Mouse (Mus musculus) heart, embryonic 12.5 days (tissue): ENCODE measurements at regions not wholly inside any gene's neighbourhood (a gene's known extent, or its start where the extent isn't known, plus 50 kb on each side); places are given as distances from the start of the nearest gene placed in this dataset.

Experiments used
- ATAC-seq: fragments of 200-750 bp; cut with Nextera tagmentation; 2 replicates; pipeline ENCODE4 v1.8.0; 2017; ENCODE audit warnings: moderate TSS enrichment, moderate library complexity; ENCODE audit not compliant: insufficient number of reproducible peaks, low FRiP score
- H3K27ac ChIP-seq: fragments of 300-500 bp; sonication (generic); 2 replicates; pipeline ENCODE4 v1.5.1; 2016; ENCODE audit warnings: mild to moderate bottlenecking, moderate library complexity; ENCODE audit not compliant: poor library complexity, severe bottlenecking
- H3K27me3 ChIP-seq: fragments of 300-500 bp; sonication (generic); replicated peaks from 2 replicates; pipeline ENCODE4 v1.6.1; 2016; ENCODE audit warnings: mild to moderate bottlenecking, moderate library complexity
- H3K36me3 ChIP-seq: fragments of 300-500 bp; sonication (generic); 2 replicates; pipeline ENCODE4 v1.6.1; 2016; ENCODE audit warnings: mild to moderate bottlenecking, moderate library complexity
- H3K4me1 ChIP-seq: fragments of 300-500 bp; sonication (generic); replicated peaks from 2 replicates; pipeline ENCODE4 v1.6.1; 2016; ENCODE audit warnings: mild to moderate bottlenecking
- H3K4me2 ChIP-seq: fragments of 300-500 bp; sonication (generic); 2 replicates; pipeline ENCODE4 v1.6.1; 2016; ENCODE audit warnings: mild to moderate bottlenecking, moderate library complexity
- H3K4me3 ChIP-seq: fragments of 300-500 bp; sonication (generic); 2 replicates; pipeline ENCODE4 v1.5.1; 2016; ENCODE audit warnings: mild to moderate bottlenecking
- H3K9ac ChIP-seq: fragments of 300-500 bp; sonication (generic); 2 replicates; pipeline ENCODE4 v1.6.1; 2016; ENCODE audit warnings: mild to moderate bottlenecking, moderate library complexity
- H3K9me3 ChIP-seq: fragments of 300-500 bp; sonication (generic); replicated peaks from 2 replicates; pipeline ENCODE4 v1.6.1; 2016; ENCODE audit warnings: mild to moderate bottlenecking, moderate library complexity
- WGBS: fragments of 180-500 bp; shearing (Covaris S2); methylation state at CpG from one replicate; pipeline ENCODE4 v1.1.7; 2016; 5-methylcytosine and 5-hydroxymethylcytosine counted together

DNA sequence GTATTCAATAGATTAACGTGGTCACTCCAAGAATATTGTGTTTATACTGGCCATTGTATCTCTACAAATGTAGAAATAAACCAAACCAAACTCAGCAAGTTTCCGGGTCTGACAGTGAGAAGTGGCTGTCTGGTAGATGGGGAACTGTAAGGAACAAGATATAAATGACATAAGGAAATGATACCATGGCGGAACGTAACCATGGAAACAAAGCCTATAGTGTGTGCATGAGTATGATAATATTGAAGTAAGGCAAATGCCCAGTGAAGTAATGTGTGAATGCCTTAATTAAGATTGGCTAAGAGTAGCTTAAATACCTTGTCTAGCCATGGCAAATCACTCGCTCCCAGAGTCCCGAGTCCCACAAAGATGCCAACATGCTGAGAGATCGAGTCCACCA, 342.6 kb upstream of the Ercc4 start:
- Histone ChIP-seq H3K4me2 (no peak overlapping the region), H3K4me1 (no peaks in the 10 kb centered on the region), H3K27me3 (0 out of 2 replicates have a peak, but pooled peaks cover 3% of the 10 kb centered on the region), H3K27ac (no peak overlapping the region), H3K4me3 (no peak overlapping the region), H3K36me3 (no peaks in the 10 kb centered on the region), H3K9me3 (peaks cover 3% of the 10 kb centered on the region), H3K9ac (no peak overlapping the region)
- 83% methylated on average over 7 of the region's 7 CpGs for WGBS
- no peak for ATAC-seq

DNA sequence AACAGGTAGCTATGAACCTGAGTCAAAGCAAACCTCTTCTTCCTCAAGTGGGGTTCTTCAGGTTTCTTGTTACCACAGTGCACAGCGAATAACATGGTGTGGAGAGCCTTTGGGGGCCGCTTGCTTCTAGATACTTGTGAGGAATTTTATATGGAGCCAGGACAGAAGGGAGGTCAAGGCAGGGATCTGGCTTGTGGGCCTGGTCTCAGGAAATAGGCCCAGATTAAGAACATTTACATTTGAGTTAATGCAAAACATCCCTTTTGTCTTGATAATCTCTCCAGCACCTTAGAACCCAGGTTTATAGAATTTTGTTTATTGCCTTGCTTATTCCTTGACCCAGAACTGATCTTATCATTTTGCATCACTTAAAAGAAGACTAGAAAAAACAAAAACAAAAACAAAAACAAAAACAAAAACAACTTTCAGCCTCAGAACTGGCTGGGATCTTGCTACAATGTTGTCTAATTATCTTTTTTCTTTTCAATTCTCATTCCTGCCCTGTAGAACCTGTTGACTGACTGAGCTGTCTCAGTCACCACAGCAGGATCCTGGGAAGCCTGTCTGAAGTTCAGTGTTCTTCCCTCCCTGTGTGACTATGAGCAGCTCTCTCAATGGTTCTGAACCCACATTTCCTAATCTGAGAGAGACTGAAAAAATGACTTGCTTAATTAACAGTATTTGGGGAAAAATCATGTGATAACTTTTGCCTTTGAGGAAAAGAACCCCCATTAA, 341.2 kb upstream of the Ercc4 start:
- no peak for ATAC-seq
- Histone ChIP-seq H3K36me3 (no peaks in the 10 kb centered on the region), H3K9ac (no peak overlapping the region), H3K4me1 (no peaks in the 10 kb centered on the region), H3K4me3 (no peak overlapping the region), H3K27me3 (0 out of 2 replicates have a peak, but pooled peaks cover 3% of the 10 kb centered on the region), H3K9me3 (peaks cover 3% of the 10 kb centered on the region), H3K4me2 (no peak overlapping the region), H3K27ac (no peak overlapping the region)
- 78% methylated on average over 2 of the region's 2 CpGs for WGBS

GRCm38 (mm10) chr16:12770482-12770881, 339.0 kb upstream of the Ercc4 start:
- Histone ChIP-seq H3K4me3 (no peak overlapping the region), H3K27ac (no peak overlapping the region), H3K4me1 (no peaks in the 10 kb centered on the region), H3K27me3 (no peaks in the 10 kb centered on the region), H3K4me2 (no peak overlapping the region), H3K9ac (no peak overlapping the region), H3K9me3 (peaks cover 3% of the 10 kb centered on the region), H3K36me3 (no peaks in the 10 kb centered on the region)
- 90% methylated on average over 5 of the region's 5 CpGs for WGBS
- no peak for ATAC-seq

DNA sequence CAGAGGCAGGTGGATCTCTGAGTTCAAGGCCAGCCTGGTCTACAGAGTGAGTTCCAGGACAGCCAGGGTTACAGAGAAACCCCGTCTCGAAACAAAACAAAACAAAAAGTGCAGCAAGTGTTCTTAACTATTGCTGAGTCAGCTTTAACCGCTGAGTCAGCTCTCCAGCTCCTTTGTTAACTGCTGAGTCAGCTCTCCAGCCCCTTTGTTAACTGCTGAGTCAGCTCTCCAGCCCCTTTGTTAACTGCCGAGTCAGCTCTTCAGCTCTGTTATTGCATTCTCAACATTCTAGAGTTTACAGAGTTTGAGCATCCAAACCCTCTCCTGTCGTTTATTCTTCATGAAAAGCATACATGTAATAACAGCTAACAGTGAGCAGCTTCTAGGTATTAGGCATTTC, 336.9 kb upstream of the Ercc4 start:
- ATAC-seq: peak; percentile 84

GRCm38 (mm10) chr16:12775876-12776275, 333.6 kb upstream of the Ercc4 start:
- no peak overlapping the region for H3K27ac ChIP-seq
- H3K27me3 ChIP-seq: no peaks in the 10 kb centered on the region
- H3K4me2 ChIP-seq: no peak overlapping the region
- no peak overlapping the region for H3K4me3 ChIP-seq
- H3K36me3 ChIP-seq: no peaks in the 10 kb centered on the region
- H3K9me3 ChIP-seq: no peaks in the 10 kb centered on the region
- no peak overlapping the region for H3K9ac ChIP-seq
- H3K4me1 ChIP-seq: no peaks in the 10 kb centered on the region
- ATAC-seq: no peak
- 72% methylated on average over 2 of the region's 2 CpGs for WGBS

More for the DNA sequence above, 336.9 kb upstream of the Ercc4 start:
- WGBS: 79% methylated on average over 5 of the region's 5 CpGs
- Histone ChIP-seq H3K27me3 (no peaks in the 10 kb centered on the region), H3K9me3 (peaks cover 3% of the 10 kb centered on the region), H3K9ac (no peak overlapping the region), H3K27ac (no peak overlapping the region), H3K4me1 (no peaks in the 10 kb centered on the region), H3K4me3 (no peak overlapping the region), H3K4me2 (no peak overlapping the region), H3K36me3 (no peaks in the 10 kb centered on the region)

GRCm38 (mm10) chr16:12779079-12779478, 330.4 kb upstream of the Ercc4 start:
- no peak for ATAC-seq
- WGBS: 73% methylated on average over 3 of the region's 3 CpGs
- Histone ChIP-seq H3K4me1 (no peaks in the 10 kb centered on the region), H3K27ac (no peak overlapping the region), H3K27me3 (no peaks in the 10 kb centered on the region), H3K9me3 (no peaks in the 10 kb centered on the region), H3K4me3 (no peak overlapping the region), H3K4me2 (no peak overlapping the region), H3K9ac (no peak overlapping the region), H3K36me3 (no peaks in the 10 kb centered on the region)

DNA sequence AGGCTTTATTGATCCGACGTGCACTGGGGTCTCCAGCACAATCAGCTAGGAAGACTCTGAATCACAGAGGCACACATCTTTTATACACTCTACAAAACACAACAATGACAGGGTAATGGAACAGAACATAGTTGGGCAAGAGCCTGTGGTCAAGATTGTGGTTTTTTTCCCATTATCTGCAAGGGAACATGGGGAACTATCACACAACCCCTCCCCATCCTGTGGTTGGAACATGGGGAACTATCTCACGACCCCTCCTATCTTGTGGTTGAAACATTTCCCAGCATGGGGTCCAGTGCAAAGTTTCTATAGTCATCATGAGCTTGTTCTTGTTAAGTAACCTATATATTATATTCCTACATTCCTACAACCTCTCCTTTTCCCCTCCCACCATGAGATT, 328.8 kb upstream of the Ercc4 start:
- no peak overlapping the region for H3K9ac ChIP-seq
- no peaks in the 10 kb centered on the region for H3K4me1 ChIP-seq
- no peaks in the 10 kb centered on the region for H3K9me3 ChIP-seq
- no peak for ATAC-seq
- H3K4me2 ChIP-seq: no peak overlapping the region
- H3K4me3 ChIP-seq: no peak overlapping the region
- 81% methylated on average over 3 of the region's 3 CpGs for WGBS
- no peak overlapping the region for H3K27ac ChIP-seq
- H3K27me3 ChIP-seq: no peaks in the 10 kb centered on the region
- no peaks in the 10 kb centered on the region for H3K36me3 ChIP-seq

DNA sequence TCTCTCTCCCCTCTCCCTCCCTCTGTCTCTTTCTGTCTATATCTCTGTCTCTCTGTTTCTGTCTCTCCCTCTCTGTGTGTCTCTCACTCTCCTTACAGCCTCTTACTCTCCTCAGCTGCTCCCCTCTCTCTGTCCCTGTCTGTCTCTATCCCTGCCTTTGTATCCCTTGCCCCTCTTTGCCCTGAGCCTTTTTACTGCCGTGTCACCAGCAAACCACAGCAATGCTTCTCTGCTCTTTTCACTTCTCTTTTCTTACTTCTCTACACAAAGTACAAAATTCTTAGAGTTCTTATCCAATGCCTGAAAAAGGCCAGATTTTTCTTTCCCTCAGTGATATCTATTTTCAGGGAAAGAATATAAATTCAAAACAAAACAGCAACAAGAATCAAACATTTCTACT, 323.7 kb upstream of the Ercc4 start:
- Histone ChIP-seq H3K27ac (no peak overlapping the region), H3K9me3 (no peaks in the 10 kb centered on the region; the same call in 1 of the 2 replicates), H3K4me1 (no peaks in the 10 kb centered on the region), H3K4me2 (no peak overlapping the region), H3K36me3 (no peaks in the 10 kb centered on the region), H3K9ac (no peak overlapping the region), H3K27me3 (no peaks in the 10 kb centered on the region), H3K4me3 (no peak overlapping the region)
- no peak for ATAC-seq
- 76% methylated on average over 1 of the region's 1 CpGs for WGBS

- 72% methylated on average over 2 of the region's 2 CpGs for WGBS
- no peak for ATAC-seq
Observed at GRCm38 (mm10) chr16:12798523-12798922, 311.0 kb upstream of the Ercc4 start.

DNA sequence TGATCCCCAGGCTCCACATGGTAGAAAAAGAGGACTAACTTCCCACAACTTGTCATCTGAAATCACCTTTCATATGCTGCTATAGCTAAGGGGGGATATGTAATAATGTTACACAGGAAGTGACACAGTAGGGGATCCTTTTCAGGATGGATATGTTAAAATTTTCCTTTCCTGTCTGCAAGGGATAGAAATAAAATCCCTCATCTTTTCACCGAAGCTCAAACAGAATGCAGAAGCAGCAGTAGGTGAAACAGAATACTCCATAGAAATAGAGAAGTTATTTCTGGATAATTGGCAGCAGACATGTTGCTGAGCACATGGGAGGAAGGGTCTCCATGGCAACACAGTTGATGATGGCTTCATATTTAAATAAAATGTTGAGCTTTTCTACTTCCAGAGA, 309.3 kb upstream of the Ercc4 start:
- Histone ChIP-seq H3K27ac (no peak overlapping the region), H3K4me1 (no peaks in the 10 kb centered on the region), H3K4me3 (no peak overlapping the region), H3K27me3 (no peaks in the 10 kb centered on the region), H3K9me3 (no peaks in the 10 kb centered on the region), H3K36me3 (no peaks in the 10 kb centered on the region), H3K9ac (no peak overlapping the region), H3K4me2 (no peak overlapping the region)
- ATAC-seq: no peak
- WGBS: 75% methylated on average over 1 of the region's 1 CpGs

More at GRCm38 (mm10) chr16:12798523-12798922, 311.0 kb upstream of the Ercc4 start:
- Histone ChIP-seq H3K27ac (no peak overlapping the region), H3K27me3 (no peaks in the 10 kb centered on the region), H3K9ac (no peak overlapping the region), H3K36me3 (no peaks in the 10 kb centered on the region), H3K4me2 (no peak overlapping the region), H3K9me3 (no peaks in the 10 kb centered on the region), H3K4me1 (no peaks in the 10 kb centered on the region), H3K4me3 (no peak overlapping the region)

DNA sequence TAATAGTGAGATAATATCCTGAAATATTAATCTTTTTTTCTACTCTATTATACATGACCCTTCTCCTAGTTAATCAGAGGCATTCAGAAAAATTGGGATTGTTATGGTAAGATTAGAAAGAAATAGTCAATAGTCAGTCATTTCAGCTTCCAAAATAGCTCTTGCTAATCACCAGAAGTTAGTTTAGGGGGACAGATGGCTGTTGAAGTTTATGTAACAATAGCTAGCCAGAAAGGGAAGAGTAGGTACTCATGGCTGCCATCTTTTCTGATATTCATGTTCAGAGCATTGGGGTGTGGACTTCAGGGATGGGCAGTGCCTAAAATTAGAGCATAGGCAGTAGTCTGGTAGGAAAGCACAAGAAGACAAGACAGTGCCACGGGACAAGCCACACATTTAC, 306.8 kb upstream of the Ercc4 start:
- H3K27ac ChIP-seq: no peak overlapping the region
- WGBS: 45% methylated on average over 1 of the region's 1 CpGs
- H3K9me3 ChIP-seq: no peaks in the 10 kb centered on the region

GRCm38 (mm10) chr16:12807351-12807871, 302.1 kb upstream of the Ercc4 start:
- Histone ChIP-seq H3K4me2 (no peak overlapping the region), H3K4me1 (no peaks in the 10 kb centered on the region), H3K27me3 (no peaks in the 10 kb centered on the region), H3K4me3 (no peak overlapping the region), H3K9ac (no peak overlapping the region), H3K27ac (no peak overlapping the region), H3K36me3 (no peaks in the 10 kb centered on the region), H3K9me3 (no peaks in the 10 kb centered on the region)
- 61% methylated on average over 8 of the region's 8 CpGs for WGBS
- ATAC-seq: no peak

More for the DNA sequence above, 306.8 kb upstream of the Ercc4 start:
- Histone ChIP-seq H3K27me3 (no peaks in the 10 kb centered on the region), H3K9ac (no peak overlapping the region), H3K4me1 (no peaks in the 10 kb centered on the region), H3K36me3 (no peaks in the 10 kb centered on the region), H3K4me3 (no peak overlapping the region), H3K4me2 (no peak overlapping the region)
- no peak for ATAC-seq
